Mouse (Mus musculus): ENCODE results near the gene Raf1.

GRCm38 (mm10) chr6:115675166-115675507, 1.3 kb downstream of the Raf1 start:
- no peak for TF ChIP-seq CTCF (IDR thresholded peaks at IDR 0.05; ENCODE audit: low read depth)
- TF ChIP-seq EP300 (IDR thresholded peaks at IDR 0.05; ENCODE audit: low read depth) = no peak

Measured in liver, postnatal 0 days (tissue).